Mouse (Mus musculus) lung, postnatal 0 days (tissue): ENCODE data around the gene Ctla4.

Source experiments
- CTCF ChIP-seq: IDR thresholded peaks from 2 replicates; pipeline ENCODE4 v1.5.1; 2016; ENCODE audit warnings: antibody characterized with exemption, mild to moderate bottlenecking
- EP300 ChIP-seq: IDR thresholded peaks from 2 replicates; pipeline ENCODE4 v1.6.1; 2016; ENCODE audit warnings: antibody characterized with exemption, mild to moderate bottlenecking, control low read depth

DNA sequence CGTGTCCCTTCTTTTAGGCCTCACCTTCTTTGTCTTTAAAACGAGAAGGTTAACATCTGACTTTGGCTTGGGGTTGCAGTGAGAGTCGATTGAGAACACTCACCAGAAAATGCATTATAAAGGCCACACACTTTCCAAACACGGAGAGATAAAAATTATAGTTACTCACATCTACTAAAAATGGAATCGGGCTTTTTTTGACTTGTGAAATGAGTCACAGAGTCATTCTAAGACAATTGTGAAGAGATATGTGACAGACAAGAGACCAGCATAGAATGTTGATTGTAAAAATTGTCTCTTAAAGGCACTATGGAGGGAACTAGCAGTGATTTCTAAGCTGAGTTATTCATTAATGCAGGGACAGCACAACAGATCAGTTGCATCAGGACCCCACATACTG is 52.2 kb downstream of the Ctla4 start:
- TF ChIP-seq CTCF (no peak), EP300 (no peak)
